Mouse (Mus musculus): ENCODE results near the gene Xndc1.

GRCm38 (mm10) chr7:102117382-102117781 is 52.1 kb downstream of the Xndc1 start:
- TF ChIP-seq POLR2A (IDR thresholded peaks at IDR 0.05; ENCODE audit: borderline replicate concordance, low read depth, low read length) (no peak), CTCF (IDR thresholded peaks at IDR 0.05; ENCODE audit: low read depth, low read length) (no peak)
